In the genomic region with DNA sequence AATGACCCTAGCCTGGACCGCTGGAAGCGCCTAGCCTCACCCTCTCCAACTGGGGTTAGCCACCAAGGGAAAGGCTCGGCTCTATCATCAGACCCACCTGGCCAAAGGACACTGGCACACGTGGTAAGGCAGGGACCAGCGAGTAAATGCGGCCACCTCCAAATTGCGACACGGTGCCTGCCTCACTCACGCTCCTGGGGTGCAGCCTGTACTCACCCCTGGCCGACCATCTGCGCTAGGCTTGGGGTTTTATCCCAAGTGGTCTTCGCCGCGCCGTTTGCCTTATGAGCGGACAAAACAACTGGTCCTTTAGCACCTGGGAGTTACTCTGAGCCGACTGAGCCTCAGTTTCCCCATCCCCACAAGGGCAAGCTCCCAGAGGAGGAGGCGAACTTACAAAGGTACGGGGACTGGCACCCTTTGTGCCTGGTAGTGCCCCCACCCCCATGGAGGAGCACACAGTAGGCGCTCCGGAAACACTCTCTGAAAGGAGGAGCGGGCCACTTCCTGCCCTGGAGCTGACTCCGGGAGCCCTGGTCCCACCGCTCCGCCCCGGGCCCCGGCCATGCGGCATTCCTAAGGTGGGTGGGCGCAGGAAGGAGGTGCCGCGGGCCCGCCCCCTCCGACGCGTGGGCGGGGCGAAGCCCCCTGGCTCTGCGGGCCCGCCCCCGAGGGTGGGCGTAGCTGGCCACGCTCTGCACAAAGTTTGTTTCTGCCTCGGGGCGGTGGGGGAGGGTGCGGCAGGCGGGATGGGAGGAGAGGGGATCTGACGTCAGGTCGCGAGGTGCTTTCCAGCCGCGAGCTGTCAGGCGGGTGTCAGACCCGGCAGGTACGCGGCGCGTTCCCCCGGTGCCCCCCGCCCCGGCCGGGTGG, we compare ENCODE assay signal across 8 mouse cellular contexts. TPM values are rescaled to one million over a fixed set of nuclear protein-coding genes. Genes with fewer than 3 reads are reported as not detected.
DNase-seq lines count a peak whose midpoint lies in the region; ATAC-seq and TF ChIP-seq lines count a peak whose summit lies in the region.

A gene (plus strand): TSS at position 689 of the 873 bp plus-strand sequence.

- peak within 1 kb of the TSS; percentile 51 for H3K9ac ChIP-seq in forebrain, postnatal 0 days
- H3K9ac ChIP-seq in hindbrain, postnatal 0 days (replicated peaks; ENCODE audit: low read length), result peak within 1 kb of the TSS; percentile 47
- H3K9ac ChIP-seq in liver, embryonic 13.5 days, result peak within 1 kb of the TSS; percentile 82

- no peak for TF ChIP-seq CTCF in E14TG2a.4 (conservative IDR thresholded peaks at IDR 0.05; ENCODE audit: low read length)
- no peak for TF ChIP-seq CTCF in forebrain, postnatal 0 days (IDR thresholded peaks at IDR 0.05; ENCODE audit: low read depth)
- TF ChIP-seq CTCF in hindbrain, postnatal 0 days (IDR thresholded peaks at IDR 0.05; ENCODE audit: low read depth), result no peak

- H3K4me2 ChIP-seq in forebrain, postnatal 0 days (ENCODE audit: low read depth), result peak within 1 kb of the TSS; percentile 96
- H3K4me2 ChIP-seq in hindbrain, postnatal 0 days (ENCODE audit: low read depth, low read length), result peak within 1 kb of the TSS; percentile 77
- H3K4me2 ChIP-seq in liver, embryonic 13.5 days, result peak within 1 kb of the TSS; percentile 96

- peak; percentile 75 for ATAC-seq in forebrain, postnatal 0 days
- ATAC-seq in hindbrain, postnatal 0 days, result peak; percentile 83
- peak; percentile 76 for ATAC-seq in liver, embryonic 13.5 days (ENCODE audit: low read depth)

- H3K4me1 ChIP-seq in E14TG2a.4 (replicated peaks; ENCODE audit: low read depth, low read length), result peaks cover 58% of the 10 kb centered on the region
- H3K4me1 ChIP-seq in forebrain, postnatal 0 days (ENCODE audit: insufficient read depth), result no peaks in the 10 kb centered on the region
- peaks cover 9% of the 10 kb centered on the region; the same call in 1 of the 2 replicates for H3K4me1 ChIP-seq in hindbrain, postnatal 0 days (ENCODE audit: insufficient read depth, low read length)
- H3K4me1 ChIP-seq in liver, embryonic 13.5 days (replicated peaks), result peaks cover 53% of the 10 kb centered on the region

- H3K4me3 ChIP-seq in E14TG2a.4 (replicated peaks; ENCODE audit: low read length), result peak within 1 kb of the TSS; percentile 92
- peak within 1 kb of the TSS; percentile 59 for H3K4me3 ChIP-seq in forebrain, postnatal 0 days (ENCODE audit: low read depth, low read length)
- H3K4me3 ChIP-seq in hindbrain, postnatal 0 days (ENCODE audit: low read length), result peak within 1 kb of the TSS; percentile 58
- H3K4me3 ChIP-seq in liver, embryonic 13.5 days (replicated peaks), result peak within 1 kb of the TSS; percentile 77

- peak; percentile 83 for DNase-seq in adrenal gland, postnatal 10 days
- peak; percentile 72 for DNase-seq in forebrain, postnatal 0 days
- DNase-seq in hindbrain, postnatal 0 days (ENCODE audit: low spot score), result peak; percentile 86
- peak; percentile 72 for DNase-seq in liver, embryonic 13.5 days
- DNase-seq in neural tube, embryonic 10.5 days (ENCODE audit: extremely low spot score, low spot score), result peak; percentile 97
- DNase-seq in thymus, postnatal 0 days (ENCODE audit: low spot score), result peak; percentile 94
- DNase-seq in cerebellum, adult 9-10 months, result no peak

- 4% methylated on average over 54 of the region's 61 CpGs for WGBS in forebrain, postnatal 0 days
- 6% methylated on average over 58 of the region's 61 CpGs for WGBS in hindbrain, postnatal 0 days
- WGBS in liver, embryonic 13.5 days (ENCODE audit: insufficient replicate concordance), result 3% methylated on average over 51 of the region's 61 CpGs

- H3K36me3 ChIP-seq in E14TG2a.4 (ENCODE audit: insufficient read depth, low read length), result peaks cover 49% of the 10 kb centered on the region
- no peaks in the 10 kb centered on the region for H3K36me3 ChIP-seq in forebrain, postnatal 0 days (ENCODE audit: insufficient read depth)
- H3K36me3 ChIP-seq in hindbrain, postnatal 0 days (ENCODE audit: insufficient read depth, low read length), result no peaks in the 10 kb centered on the region
- H3K36me3 ChIP-seq in liver, embryonic 13.5 days, result peaks cover 29% of the 10 kb centered on the region

- peaks cover 14% of the 10 kb centered on the region for H3K9me3 ChIP-seq in E14TG2a.4 (ENCODE audit: low read length)
- no peaks in the 10 kb centered on the region for H3K9me3 ChIP-seq in forebrain, postnatal 0 days (ENCODE audit: low read length)
- no peaks in the 10 kb centered on the region for H3K9me3 ChIP-seq in hindbrain, postnatal 0 days (ENCODE audit: low read length)
- no peaks in the 10 kb centered on the region for H3K9me3 ChIP-seq in liver, embryonic 13.5 days (replicated peaks)

- no peaks in the 10 kb centered on the region for H3K27me3 ChIP-seq in E14TG2a.4 (ENCODE audit: insufficient read depth, low read length)
- H3K27me3 ChIP-seq in forebrain, postnatal 0 days (ENCODE audit: insufficient read depth, low read length), result no peaks in the 10 kb centered on the region
- H3K27me3 ChIP-seq in hindbrain, postnatal 0 days (ENCODE audit: insufficient read depth, low read length), result no peaks in the 10 kb centered on the region
- H3K27me3 ChIP-seq in liver, embryonic 13.5 days, result no peaks in the 10 kb centered on the region

- peak within 1 kb of the TSS; percentile 24 for H3K27ac ChIP-seq in forebrain, postnatal 0 days (ENCODE audit: low read depth, low read length)
- H3K27ac ChIP-seq in hindbrain, postnatal 0 days, result peak within 1 kb of the TSS; percentile 73
- H3K27ac ChIP-seq in liver, embryonic 13.5 days, result peak within 1 kb of the TSS; percentile 71

RNA-seq across cellular contexts. Expression of the gene that starts here (rescaled TPM):
- total RNA-seq in adrenal gland, postnatal 10 days (2021), result 1 to 10 TPM; 8.1 to 9.7 TPM
- total RNA-seq in forebrain, postnatal 0 days (2014; rRNA removed), result 13.1 and 13.7 TPM in 2 replicates
- polyA plus RNA-seq in forebrain, postnatal 0 days (2015; fragmentation: Nextera tagmentation; extraction: Ambion mirVana), result 8.7 and 9.3 TPM in 2 replicates
- total RNA-seq in hindbrain, postnatal 0 days (2014; rRNA removed), result 18.2 and 26.6 TPM in 2 replicates
- 12.6 and 14.4 TPM in 2 replicates for polyA plus RNA-seq in hindbrain, postnatal 0 days (2015; fragmentation: Nextera tagmentation; extraction: Ambion mirVana)
- polyA plus RNA-seq in liver, embryonic 13.5 days (2015; fragmentation: Nextera tagmentation; extraction: Ambion mirVana), result 7.2 and 9.0 TPM in 2 replicates
- 17.2 and 19.2 TPM in 2 replicates for polyA plus RNA-seq in thymus, postnatal 0 days (2015; fragmentation: Nextera tagmentation; extraction: Ambion mirVana)
